Mouse (Mus musculus) liver, postnatal 0 days (tissue): ENCODE results near the gene Bfsp1. TPM values are rescaled to one million over a fixed set of nuclear protein-coding genes. Genes with fewer than 3 reads are reported as not detected.

ENCODE experiments used
- ATAC-seq: fragments of 200-750 bp; cut with Nextera tagmentation; 2 replicates; pipeline ENCODE4 v1.8.0; 2017; ENCODE audit warnings: mild to moderate bottlenecking, moderate library complexity
- DNase-seq: peaks from one replicate; pipeline ENCODE4 v3.0.0-alpha.2; 2016
- H3K27ac ChIP-seq: fragments of 300-500 bp; sonication (generic); 2 replicates; pipeline ENCODE4 v1.5.1; 2014; ENCODE audit warnings: antibody characterized with exemption, moderate library complexity, mild to moderate bottlenecking, low read depth
- H3K27me3 ChIP-seq: fragments of 300-500 bp; sonication (generic); 2 replicates; pipeline ENCODE4 v1.6.1; 2014; ENCODE audit warnings: low read length, control low read depth, mixed read lengths; ENCODE audit not compliant: insufficient read depth
- H3K36me3 ChIP-seq: fragments of 300-500 bp; sonication (generic); replicated peaks from 2 replicates; pipeline ENCODE4 v1.6.1; 2014; ENCODE audit warnings: mild to moderate bottlenecking, control low read depth, low read length, moderate library complexity, mixed read lengths; ENCODE audit not compliant: insufficient read depth
- H3K4me1 ChIP-seq: fragments of 300-500 bp; sonication (generic); 2 replicates; pipeline ENCODE4 v1.6.1; 2014; ENCODE audit warnings: antibody characterized with exemption, mild to moderate bottlenecking, control low read depth; ENCODE audit not compliant: insufficient read depth
- H3K4me2 ChIP-seq: fragments of 300-500 bp; sonication (generic); 2 replicates; pipeline ENCODE4 v1.6.1; 2014; ENCODE audit warnings: low read depth, mild to moderate bottlenecking, low read length, moderate library complexity, mixed read lengths
- H3K4me3 ChIP-seq: fragments of 300-500 bp; sonication (generic); 2 replicates; pipeline ENCODE4 v1.5.1; 2014; ENCODE audit warnings: low read depth, low read length
- H3K9ac ChIP-seq: fragments of 300-500 bp; sonication (generic); replicated peaks from 2 replicates; pipeline ENCODE4 v1.6.1; 2014; ENCODE audit warnings: mild to moderate bottlenecking, moderate library complexity
- H3K9me3 ChIP-seq: fragments of 300-500 bp; sonication (generic); 2 replicates; pipeline ENCODE4 v1.6.1; 2016; ENCODE audit warnings: mild to moderate bottlenecking, control low read depth, low read length, mixed read lengths
- CTCF ChIP-seq: sonication (generic); IDR thresholded peaks from 2 replicates; pipeline ENCODE4 v1.5.1; 2016; ENCODE audit warnings: antibody characterized with exemption, low read depth
- EP300 ChIP-seq: IDR thresholded peaks from 2 replicates; pipeline ENCODE4 v1.6.1; 2016; ENCODE audit warnings: antibody characterized with exemption, low read depth, mild to moderate bottlenecking
- WGBS: fragments of 180-500 bp; shearing (Covaris S2); extraction: QIAGEN DNeasy Blood & Tissue Kit; methylation state at CpG from one replicate; pipeline ENCODE4 v1.1.7; 2014; ENCODE audit not compliant: insufficient replicate concordance; 5-methylcytosine and 5-hydroxymethylcytosine counted together
- polyA plus RNA-seq: library from polyadenylated mRNA; unstranded; fragments of >200 nt; fragmentation: Nextera tagmentation; extraction: Ambion mirVana; gene quantifications from 2 replicates; pipeline ENCODE4 v1.2.1, GENCODE M21; 2015

The Bfsp1 gene
- polyA plus RNA-seq, 1 experiment from 2014 or later, result 0.12 TPM

DNA sequence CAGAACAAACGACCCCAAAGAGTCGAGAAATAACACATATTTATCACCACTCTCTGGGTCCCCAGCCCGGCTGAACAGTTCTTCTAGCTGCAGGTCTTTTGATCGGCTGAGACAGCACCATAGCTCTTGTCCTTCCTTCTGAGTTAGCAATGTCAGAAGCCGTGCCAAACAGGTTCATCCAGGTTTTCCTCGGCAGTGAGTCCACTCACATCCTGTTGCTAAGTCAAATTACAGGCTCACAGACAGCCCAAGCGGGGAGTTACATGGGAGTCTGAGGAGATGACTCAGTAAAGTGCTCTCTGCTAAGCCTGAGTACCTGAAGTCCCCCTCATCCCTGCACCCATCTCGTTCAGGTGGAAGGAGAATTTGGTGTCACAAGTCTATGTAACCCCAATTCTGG lies 1.6 kb upstream of the Bfsp1 start:
- ATAC-seq, result no peak
- TF ChIP-seq EP300 (no peak), CTCF (no peak)
- Histone ChIP-seq H3K9ac (no peak overlapping the region), H3K27ac (no peak overlapping the region), H3K9me3 (no peaks in the 10 kb centered on the region), H3K36me3 (no peaks in the 10 kb centered on the region), H3K4me2 (no peak overlapping the region), H3K4me1 (peaks cover 10% of the 10 kb centered on the region), H3K4me3 (no peak overlapping the region), H3K27me3 (peaks cover 14% of the 10 kb centered on the region)
- 58% methylated on average over 8 of the region's 8 CpGs for WGBS
- DNase-seq, result no peak

DNA sequence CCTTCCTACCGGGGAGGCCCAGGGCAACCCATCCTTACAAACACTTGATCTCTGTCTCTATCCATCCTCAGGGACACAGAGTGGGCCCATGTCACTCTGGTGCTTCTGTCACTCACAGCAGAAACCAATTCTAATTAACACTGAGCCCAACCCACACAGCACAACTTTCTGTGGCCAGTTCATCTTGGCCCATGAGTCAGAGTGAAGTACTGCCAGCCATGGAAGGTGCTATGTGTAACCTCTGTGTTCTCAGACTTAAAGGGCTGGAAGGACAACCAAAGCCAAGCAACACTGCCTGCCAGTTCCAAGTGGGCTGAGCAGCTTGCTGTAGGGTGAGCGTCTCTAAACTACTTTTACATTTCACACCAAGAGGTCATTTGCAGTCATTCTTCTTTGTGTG lies 3.8 kb downstream of the Bfsp1 start:
- ATAC-seq (no peak), DNase-seq (no peak)
- no peak overlapping the region for H3K4me3 ChIP-seq
- peaks cover 14% of the 10 kb centered on the region for H3K27me3 ChIP-seq
- no peak for TF ChIP-seq CTCF
- TF ChIP-seq EP300, result no peak
- H3K36me3 ChIP-seq, result no peaks in the 10 kb centered on the region
- peaks cover 10% of the 10 kb centered on the region for H3K4me1 ChIP-seq
- H3K4me2 ChIP-seq, result no peak overlapping the region
- WGBS, result 84% methylated on average over 2 of the region's 2 CpGs
- H3K9ac ChIP-seq, result no peak overlapping the region
- no peaks in the 10 kb centered on the region for H3K9me3 ChIP-seq
- no peak overlapping the region for H3K27ac ChIP-seq

DNA sequence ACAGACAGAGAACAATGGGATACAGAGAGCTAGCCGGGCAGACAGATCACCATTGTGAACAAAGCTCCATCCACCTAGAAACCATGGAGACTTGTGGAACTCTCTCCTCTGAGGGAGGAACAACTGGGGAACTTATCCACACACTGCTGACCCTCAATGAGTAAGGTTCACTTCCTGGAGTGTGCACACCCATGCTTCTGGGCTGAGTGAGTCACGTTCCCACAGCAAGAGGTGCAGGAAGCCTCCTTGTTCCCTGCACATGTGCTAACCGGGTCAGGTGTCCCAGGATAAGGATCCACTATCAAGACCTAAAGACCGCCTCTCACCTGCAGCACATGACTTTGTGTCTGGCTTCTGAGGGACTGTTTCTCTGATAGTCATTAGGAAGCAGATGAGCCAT lies 9.5 kb downstream of the Bfsp1 start:
- TF ChIP-seq EP300 (no peak), CTCF (no peak)
- WGBS, result 57% methylated on average over 4 of the region's 4 CpGs
- no peak overlapping the region for H3K9ac ChIP-seq
- H3K4me3 ChIP-seq, result no peak overlapping the region
- H3K4me1 ChIP-seq, result peaks cover 15% of the 10 kb centered on the region
- H3K27ac ChIP-seq, result no peak overlapping the region
- H3K4me2 ChIP-seq, result no peak overlapping the region
- H3K36me3 ChIP-seq, result no peaks in the 10 kb centered on the region
- no peaks in the 10 kb centered on the region for H3K9me3 ChIP-seq
- ATAC-seq (0 out of 2 replicates have a peak, but pooled peaks have one; percentile 17), DNase-seq (no peak)
- no peaks in the 10 kb centered on the region for H3K27me3 ChIP-seq

DNA sequence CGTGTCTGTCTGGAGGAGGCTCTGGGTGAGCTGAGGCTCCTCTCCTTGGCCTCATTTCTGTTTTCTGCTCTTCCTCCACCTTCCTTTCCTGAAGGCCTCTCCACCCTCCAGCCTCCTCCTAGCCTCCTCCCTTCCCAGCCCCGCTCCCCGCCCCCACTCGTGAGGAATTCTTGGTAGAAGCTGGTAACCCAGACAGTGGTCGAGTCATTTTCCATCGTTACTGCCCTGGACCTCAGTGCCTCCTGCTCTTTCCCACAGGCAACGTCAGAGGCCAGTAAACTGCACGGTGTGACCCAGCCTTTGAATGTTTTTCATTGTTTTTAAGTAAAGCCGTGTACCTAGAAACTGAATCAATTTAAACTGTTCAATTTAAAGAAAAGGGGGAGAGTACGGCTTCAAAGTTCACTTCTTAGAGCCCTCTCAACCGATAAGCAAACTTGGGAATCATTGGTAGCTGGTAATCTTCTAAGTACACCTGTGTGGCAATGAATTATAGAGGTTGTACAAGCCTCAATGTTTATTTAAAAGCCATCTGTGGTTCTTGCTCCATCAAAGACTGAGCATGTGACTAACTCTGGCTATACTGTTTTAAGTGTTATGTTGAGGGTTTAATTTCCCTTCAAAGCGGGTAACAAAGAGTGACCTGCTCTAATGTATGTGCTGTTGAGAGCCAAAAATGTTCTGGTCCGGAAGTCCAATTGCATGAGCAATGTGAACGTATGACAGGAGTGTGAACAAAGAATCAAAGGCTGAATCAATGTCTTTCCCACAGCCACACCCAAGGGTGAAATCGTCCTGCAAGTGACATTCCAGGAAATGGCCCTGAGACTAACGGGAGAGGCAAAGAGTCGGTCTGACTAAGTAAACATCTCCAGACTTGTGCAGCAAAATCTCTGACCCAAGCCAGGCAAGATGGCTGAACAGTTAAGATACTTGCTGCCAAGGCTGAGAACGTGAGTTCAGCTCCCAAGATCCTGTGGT lies 10.4 kb downstream of the Bfsp1 start:
- peaks cover 15% of the 10 kb centered on the region for H3K4me1 ChIP-seq
- no peak for DNase-seq
- H3K4me3 ChIP-seq, result no peak overlapping the region
- TF ChIP-seq EP300, result no peak
- TF ChIP-seq CTCF, result no peak
- H3K9ac ChIP-seq, result no peak overlapping the region
- no peaks in the 10 kb centered on the region for H3K27me3 ChIP-seq
- peak; percentile 73 for ATAC-seq
- H3K4me2 ChIP-seq, result no peak overlapping the region
- 48% methylated on average over 18 of the region's 18 CpGs for WGBS
- H3K9me3 ChIP-seq, result no peaks in the 10 kb centered on the region
- no peak overlapping the region for H3K27ac ChIP-seq
- no peaks in the 10 kb centered on the region for H3K36me3 ChIP-seq

DNA sequence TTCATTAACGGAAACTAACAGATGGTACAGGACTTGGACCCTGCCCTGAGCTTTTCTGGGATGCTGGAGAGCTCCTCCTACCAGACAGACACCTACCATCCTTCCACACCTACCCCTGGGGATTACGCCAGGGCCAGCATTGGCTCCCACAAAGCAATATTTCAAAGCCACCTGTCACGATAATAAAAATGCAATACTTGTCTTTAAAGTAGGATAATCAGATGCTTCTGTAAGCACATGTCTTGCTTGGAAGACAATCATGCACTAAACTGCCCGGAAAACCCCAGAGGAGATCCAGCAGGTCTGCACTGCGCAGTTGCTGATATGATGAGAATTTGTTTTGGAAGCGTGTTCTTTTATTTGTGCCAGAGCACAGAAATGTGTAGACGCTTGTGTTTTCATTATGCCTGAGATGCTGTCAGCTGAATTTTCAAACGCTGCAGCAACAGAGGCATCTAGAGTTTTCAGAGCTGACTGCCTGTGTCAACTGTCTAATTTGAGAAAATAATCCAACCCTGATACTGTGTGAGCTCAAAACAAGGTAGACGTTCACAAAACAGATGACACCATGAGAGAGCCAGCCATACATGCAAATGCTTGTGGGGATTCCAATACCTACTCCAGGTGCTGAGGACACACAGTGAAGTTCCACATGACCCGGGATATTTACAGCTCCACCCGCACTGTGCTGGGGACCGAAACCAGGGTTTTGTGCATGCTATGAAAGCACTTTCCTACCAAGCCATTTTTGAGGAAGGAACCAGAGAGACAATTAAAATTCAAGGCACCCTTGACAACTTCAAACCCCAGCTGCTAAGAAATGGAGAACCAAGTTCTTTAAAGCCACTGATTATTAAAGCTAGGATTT lies 11.4 kb downstream of the Bfsp1 start:
- TF ChIP-seq CTCF (no peak), EP300 (no peak)
- ATAC-seq (no peak), DNase-seq (no peak)
- Histone ChIP-seq H3K9ac (no peak overlapping the region), H3K27ac (no peak overlapping the region), H3K4me1 (peaks cover 23% of the 10 kb centered on the region), H3K9me3 (no peaks in the 10 kb centered on the region), H3K36me3 (no peaks in the 10 kb centered on the region), H3K27me3 (no peaks in the 10 kb centered on the region), H3K4me3 (no peak overlapping the region), H3K4me2 (no peak overlapping the region)
- WGBS, result 69% methylated on average over 12 of the region's 12 CpGs

DNA sequence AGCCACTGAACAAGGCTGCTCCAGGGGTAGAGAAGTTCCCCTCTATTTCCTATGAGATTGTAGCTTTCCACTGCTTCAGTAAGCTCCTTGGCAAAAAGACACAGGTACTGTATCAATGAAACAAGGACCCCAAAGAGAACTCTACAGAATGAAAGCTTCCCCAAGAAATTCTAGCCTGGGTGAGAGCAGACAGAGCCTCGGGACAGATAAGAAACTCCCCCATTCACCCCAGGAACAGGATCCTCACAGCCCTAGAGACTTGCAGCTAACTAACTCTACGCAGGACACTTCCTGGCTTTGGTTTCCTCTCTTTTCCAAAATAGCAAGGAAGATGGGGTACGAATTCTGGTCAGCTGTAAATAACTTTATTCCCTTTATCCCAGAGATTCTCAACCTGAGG lies 15.7 kb downstream of the Bfsp1 start:
- Histone ChIP-seq H3K27ac (no peak overlapping the region), H3K27me3 (no peaks in the 10 kb centered on the region), H3K4me3 (no peak overlapping the region), H3K4me2 (peak overlapping the region; percentile 18; the same call in 1 of the 2 replicates), H3K9me3 (no peaks in the 10 kb centered on the region), H3K4me1 (peaks cover 18% of the 10 kb centered on the region), H3K36me3 (no peaks in the 10 kb centered on the region), H3K9ac (no peak overlapping the region)
- WGBS, result 25% methylated on average over 3 of the region's 3 CpGs
- TF ChIP-seq EP300 (no peak), CTCF (no peak)
- ATAC-seq (no peak), DNase-seq (no peak)
